Mouse (Mus musculus) retina, postnatal 7 days (tissue): Measurements from ENCODE around the gene Dnajb8.

ENCODE experiments used
- DNase-seq: peaks from one replicate; pipeline ENCODE4 v3.0.0-alpha.2; 2012; ENCODE audit warnings: low read depth, low spot score

The Dnajb8 gene

GRCm38 (mm10) chr6:88199001-88199717 lies 22.9 kb upstream of the Dnajb8 start:
- no peak for DNase-seq

- no peak for DNase-seq
These were observed 22.1 kb upstream of the Dnajb8 start for GRCm38 (mm10) chr6:88199718-88200692.

- DNase-seq, result no peak
These were observed 21.1 kb upstream of the Dnajb8 start for GRCm38 (mm10) chr6:88200693-88201609.

- no peak for DNase-seq
These were observed 20.0 kb upstream of the Dnajb8 start for GRCm38 (mm10) chr6:88201926-88202700.

DNA sequence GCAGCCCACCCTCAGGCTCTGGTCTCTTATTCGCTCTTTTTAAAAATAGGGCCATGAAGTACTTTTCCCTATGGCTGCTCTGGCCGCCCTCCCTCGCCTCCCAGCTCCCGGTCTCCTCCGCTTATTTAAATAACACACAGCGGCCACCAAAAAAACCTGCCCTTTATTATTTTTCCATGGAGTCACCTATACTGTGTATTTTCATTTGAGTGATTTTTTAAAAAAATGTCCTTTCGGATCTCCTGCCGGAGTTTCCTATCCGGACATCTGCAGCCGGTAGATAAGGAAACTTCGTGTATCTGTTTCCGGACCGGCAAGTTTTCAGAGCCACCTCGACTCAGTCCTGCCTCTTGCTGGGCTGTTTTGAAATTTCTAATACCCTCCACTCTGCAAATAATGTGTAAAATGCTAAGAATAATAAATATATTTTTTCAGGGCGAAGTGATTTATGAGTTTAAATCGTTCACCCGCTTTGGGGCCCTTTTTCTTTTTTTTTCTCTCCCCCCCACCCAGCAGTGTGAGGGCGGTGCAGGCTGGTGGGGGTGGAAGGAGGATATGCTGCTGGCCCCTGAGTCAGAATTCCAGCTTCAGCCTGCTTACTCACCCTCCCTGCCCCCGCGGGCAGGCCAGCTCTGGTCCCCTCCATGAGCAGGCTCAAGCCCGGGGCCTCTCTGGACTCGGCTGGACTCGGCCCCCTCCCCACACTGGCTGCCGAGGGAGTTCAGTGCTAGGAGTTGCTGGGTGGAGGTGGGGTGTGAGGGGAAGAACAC lies 19.0 kb upstream of the Dnajb8 start:
- DNase-seq, result no peak

DNA sequence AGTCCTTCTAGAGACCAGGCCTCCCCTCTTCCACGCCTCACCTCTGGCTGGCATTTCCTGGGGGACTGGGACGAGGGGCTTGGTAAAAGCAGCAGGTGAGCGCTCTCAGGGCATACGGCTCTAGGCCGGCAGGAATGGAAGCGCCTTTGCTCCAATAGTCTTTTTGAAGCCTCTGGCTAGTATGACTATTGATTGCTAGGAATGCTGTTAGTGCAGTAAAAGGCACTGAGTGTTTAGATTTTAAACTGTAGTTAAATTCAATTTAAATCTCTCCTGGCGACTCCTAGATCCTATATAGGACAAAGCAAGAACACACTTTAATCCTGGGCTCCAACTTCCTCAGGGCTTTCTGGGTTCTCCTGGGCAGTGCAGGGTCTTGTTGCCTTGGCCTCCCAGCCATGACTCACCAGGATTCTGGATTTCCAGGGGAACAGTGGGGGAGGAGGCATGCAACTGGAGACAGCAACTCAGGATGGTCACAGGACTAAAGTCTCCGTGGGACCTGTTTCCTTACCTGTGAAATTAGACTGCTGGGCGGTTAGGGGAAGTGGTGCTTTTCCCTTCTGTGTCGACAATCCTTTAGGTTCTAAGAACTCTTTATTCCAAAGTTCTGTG lies 18.2 kb upstream of the Dnajb8 start:
- no peak for DNase-seq

DNA sequence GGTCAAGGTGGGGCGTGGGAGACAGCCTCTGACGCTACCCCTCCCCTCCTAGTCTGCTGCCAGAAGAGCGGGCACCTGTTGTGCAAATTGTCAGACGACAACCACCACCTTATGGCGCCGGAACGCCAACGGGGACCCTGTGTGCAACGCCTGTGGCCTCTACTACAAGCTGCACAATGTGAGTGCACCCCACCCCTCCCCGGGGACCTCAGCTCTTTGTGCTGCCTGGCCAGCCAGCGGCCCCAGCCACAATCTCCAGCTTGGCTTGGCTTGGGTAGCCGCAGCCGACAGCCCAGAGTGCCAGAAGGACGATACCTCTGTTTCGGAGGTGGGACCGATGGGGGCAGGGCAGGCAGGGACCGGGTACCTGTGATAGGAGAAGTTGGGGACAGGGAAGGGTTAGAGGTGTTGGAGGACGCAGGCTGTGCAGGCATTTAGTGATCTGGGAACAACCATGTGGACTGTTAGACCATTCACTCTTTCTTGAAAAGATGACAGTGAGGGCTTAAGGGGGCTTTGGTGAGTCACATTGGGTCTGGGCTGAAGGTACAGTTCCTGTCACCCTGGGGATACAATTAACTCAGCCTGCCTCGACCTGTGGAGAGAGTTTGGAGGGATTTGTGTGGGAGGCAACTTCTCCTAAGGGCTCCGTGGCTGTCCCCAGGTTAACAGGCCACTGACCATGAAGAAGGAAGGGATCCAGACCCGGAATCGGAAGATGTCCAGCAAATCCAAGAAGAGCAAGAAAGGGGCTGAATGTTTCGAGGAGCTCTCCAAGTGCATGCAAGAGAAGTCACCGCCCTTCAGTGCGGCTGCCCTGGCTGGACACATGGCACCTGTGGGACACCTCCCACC lies 17.3 kb upstream of the Dnajb8 start:
- DNase-seq, result no peak

DNA sequence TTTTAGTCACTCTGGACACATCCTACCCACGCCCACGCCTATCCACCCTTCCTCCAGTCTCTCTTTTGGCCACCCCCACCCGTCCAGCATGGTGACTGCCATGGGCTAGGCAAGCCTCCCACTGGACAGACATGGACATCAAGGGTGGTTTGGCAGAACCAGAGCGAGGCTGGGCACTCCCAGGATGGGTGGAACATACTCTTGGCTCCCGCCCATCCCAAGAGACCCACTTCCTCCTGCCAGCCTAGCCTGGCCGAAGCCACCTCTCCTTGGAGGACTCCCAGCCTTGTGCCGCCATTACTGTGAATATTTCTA lies 16.7 kb upstream of the Dnajb8 start:
- no peak for DNase-seq

- DNase-seq, result no peak
These were observed 16.1 kb upstream of the Dnajb8 start for GRCm38 (mm10) chr6:88205937-88206336.

GRCm38 (mm10) chr6:88206566-88206965 lies 15.5 kb upstream of the Dnajb8 start:
- DNase-seq, result no peak

DNA sequence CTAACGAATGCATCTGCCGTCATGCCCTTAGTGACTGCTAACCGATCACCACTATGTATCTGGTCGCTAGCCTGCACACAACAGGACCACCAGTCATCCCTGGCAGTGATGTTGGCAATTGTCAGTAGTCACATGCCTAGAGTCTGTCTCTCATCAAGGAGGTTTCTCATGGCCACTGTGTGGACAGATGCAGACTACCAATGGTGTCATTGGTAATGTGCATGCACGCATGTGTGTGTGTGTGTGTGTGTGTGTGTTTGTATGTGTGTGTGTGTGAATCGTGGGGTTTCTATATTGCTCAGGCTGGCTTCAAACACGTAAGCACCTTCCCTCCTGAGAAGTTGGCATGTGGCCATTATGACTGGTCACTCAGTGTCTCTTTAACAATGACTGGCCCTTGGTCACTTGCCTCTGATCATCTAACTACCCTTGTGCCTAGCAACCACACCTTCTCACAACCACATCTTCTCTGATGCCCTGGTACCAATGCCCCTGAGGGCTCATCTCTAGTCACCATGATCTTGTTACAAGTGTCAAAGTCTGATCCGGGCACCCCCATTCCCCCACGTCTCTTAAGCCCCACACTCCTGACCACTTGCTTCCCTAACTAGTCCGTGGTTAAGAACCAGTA lies 14.6 kb upstream of the Dnajb8 start:
- DNase-seq, result no peak

DNA sequence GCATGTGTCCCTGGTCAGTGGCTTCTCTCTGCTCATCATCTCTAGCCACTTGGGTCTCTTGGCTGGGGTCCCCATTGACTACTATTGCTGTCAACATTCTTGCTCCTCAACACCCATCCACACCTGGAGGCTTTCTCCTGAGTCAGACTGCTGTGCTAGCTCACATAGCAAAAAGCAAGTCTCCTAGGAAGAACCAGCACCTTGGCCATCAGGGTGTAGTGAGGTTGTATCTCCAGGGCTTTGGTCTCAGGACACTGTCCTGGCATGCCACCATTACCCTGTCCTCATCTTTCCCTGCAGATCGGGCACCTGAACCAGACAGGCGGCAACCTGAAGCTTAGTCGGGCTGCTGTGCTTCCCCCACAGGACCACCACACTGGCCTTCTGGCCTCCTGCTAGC lies 13.7 kb upstream of the Dnajb8 start:
- DNase-seq, result no peak

GRCm38 (mm10) chr6:88209453-88209852 lies 12.6 kb upstream of the Dnajb8 start:
- DNase-seq, result no peak

DNA sequence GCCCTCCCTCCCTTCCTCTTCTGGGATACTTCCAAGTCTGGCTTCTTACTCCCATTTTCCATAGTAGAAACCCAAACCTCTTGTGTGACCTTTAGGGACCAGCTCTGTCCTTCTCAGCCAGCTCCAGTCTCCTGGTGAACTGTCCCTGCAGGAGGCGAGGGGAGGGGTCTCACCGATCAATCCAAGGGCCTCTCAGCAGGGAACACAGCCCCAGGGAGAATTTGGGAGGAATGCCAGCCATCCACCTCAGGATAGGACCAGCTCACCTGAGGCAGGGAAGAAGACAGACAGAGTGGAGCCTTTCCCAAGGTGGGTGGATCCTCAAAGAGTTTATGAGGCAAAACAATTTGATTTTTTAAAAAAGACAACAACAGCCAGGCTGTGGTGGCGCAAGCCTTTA lies 11.9 kb upstream of the Dnajb8 start:
- no peak for DNase-seq

DNA sequence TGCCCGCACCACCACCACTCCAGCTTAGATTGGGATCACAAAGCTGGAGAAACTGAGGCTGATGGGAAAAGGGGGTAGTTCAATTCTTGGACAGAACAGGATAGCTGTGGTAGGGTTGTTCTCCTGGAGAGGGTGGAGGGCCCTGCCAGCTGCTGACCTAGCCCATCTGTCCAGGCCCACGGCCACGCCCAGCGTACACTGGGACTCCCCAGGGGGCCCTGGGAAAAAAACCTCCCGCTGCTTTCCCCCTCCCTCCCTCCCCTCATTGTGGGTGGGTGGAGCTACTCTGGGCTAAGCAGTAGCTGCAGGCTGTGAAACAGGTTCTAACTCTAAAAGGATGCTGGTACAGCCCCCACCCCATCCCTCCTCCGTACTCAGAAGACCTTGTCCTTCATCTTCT lies 6.3 kb upstream of the Dnajb8 start:
- DNase-seq, result no peak

GRCm38 (mm10) chr6:88216199-88216598 lies 5.9 kb upstream of the Dnajb8 start:
- no peak for DNase-seq

- no peak for DNase-seq
These were observed 3.0 kb upstream of the Dnajb8 start for GRCm38 (mm10) chr6:88219094-88219493.

DNA sequence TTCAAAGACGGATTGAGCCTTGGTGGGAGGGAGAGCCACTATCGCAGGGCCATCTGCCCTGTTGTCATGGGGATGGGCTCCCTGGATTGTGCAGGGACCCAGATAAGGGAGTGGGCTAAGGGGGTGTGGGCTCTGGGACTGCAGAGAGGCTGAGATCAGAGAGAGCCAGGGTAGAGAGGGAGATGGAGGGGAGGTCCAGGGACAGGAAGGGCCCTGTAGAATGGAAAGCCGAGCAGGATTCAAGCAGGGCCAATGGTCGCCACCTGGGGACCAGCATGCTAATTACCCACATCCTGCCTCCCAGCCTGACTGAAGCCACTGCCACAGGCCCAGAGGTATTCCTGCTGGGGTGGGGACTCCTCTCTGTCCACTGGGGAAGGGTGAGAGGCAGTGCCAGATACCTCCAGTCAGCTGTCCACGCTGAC lies 4.5 kb downstream of the Dnajb8 start:
- DNase-seq, result no peak
